Mouse (Mus musculus) myocyte (in vitro differentiated cells): ENCODE data around the gene Tgm1.

Experiments
- E2F4 ChIP-seq: IDR thresholded peaks from one replicate; pipeline ENCODE4 v1.6.1; 2011; ENCODE audit warnings: mild to moderate bottlenecking, control low read depth, moderate library complexity; ENCODE audit not compliant: insufficient read depth
- MAX ChIP-seq: IDR thresholded peaks from one replicate; pipeline ENCODE4 v1.6.1; 2011; ENCODE audit warnings: low read depth, mild to moderate bottlenecking, control low read depth
- MYOD1 ChIP-seq, 3 experiments: IDR thresholded peaks; one replicate each; pipeline ENCODE4 v1.6.1; 2011; ENCODE audit warnings: control low read depth in 2 of 3, low read depth in 2 of 3, mild to moderate bottlenecking in 2 of 3, moderate library complexity in 1 of 3; ENCODE audit not compliant: insufficient read length in 2 of 3, control insufficient read depth in 1 of 3
- MYOG ChIP-seq, 3 experiments: IDR thresholded peaks; one replicate each; pipeline ENCODE4 v1.6.1; 2011; ENCODE audit warnings: control low read depth in 2 of 3, low read depth in 2 of 3, mild to moderate bottlenecking in 2 of 3; ENCODE audit not compliant: insufficient read length in 2 of 3, control insufficient read depth in 1 of 3, insufficient read depth in 1 of 3
- POLR2A ChIP-seq: IDR thresholded peaks from one replicate; pipeline ENCODE4 v1.6.1; 2011; ENCODE audit warnings: low read depth, mild to moderate bottlenecking, control low read depth, moderate library complexity; ENCODE audit not compliant: insufficient read length
- TCF12 ChIP-seq: IDR thresholded peaks from one replicate; pipeline ENCODE4 v1.6.1; 2011; ENCODE audit warnings: mild to moderate bottlenecking, control low read depth; ENCODE audit not compliant: poor library complexity, insufficient read depth, severe bottlenecking
- TCF3 ChIP-seq: IDR thresholded peaks from one replicate; pipeline ENCODE4 v1.6.1; 2011; ENCODE audit warnings: low read depth, control low read depth; ENCODE audit not compliant: insufficient read length
- USF1 ChIP-seq: IDR thresholded peaks from one replicate; pipeline ENCODE4 v1.6.1; 2011; ENCODE audit warnings: low read depth, mild to moderate bottlenecking, control low read depth, moderate library complexity

- TF ChIP-seq USF1 = no peak
- TF ChIP-seq MAX = no peak
- TF ChIP-seq POLR2A = no peak
- no peak for TF ChIP-seq E2F4
- TF ChIP-seq TCF3 = no peak
- TF ChIP-seq MYOG (IDR thresholded peaks at IDR 0.05; ENCODE audit: control insufficient read depth in 1 of 3, insufficient read depth in 1 of 3, insufficient read length in 2 of 3, low read depth in 2 of 3) = no peak
- no peak for TF ChIP-seq MYOD1 (IDR thresholded peaks at IDR 0.05; ENCODE audit: control insufficient read depth in 1 of 3, insufficient read length in 2 of 3, low read depth in 2 of 3)
- no peak for TF ChIP-seq TCF12
These were observed 8.8 kb upstream of the Tgm1 start for GRCm38 (mm10) chr14:55722438-55722945.
